Mouse (Mus musculus) T-cell, adult 2 months (primary cell): Measurements from ENCODE around the gene Lat2.

Experiments
- DNase-seq: peaks from one replicate; pipeline ENCODE4 v3.0.0; 2022; ENCODE audit warnings: low spot score

Gene Lat2

GRCm38 (mm10) chr5:134613727-134614126 is 1.1 kb downstream of the Lat2 start:
- DNase-seq: no peak

GRCm38 (mm10) chr5:134611810-134612521 is 2.9 kb downstream of the Lat2 start:
- no peak for DNase-seq

- no peak for DNase-seq
These were observed 4.7 kb downstream of the Lat2 start for GRCm38 (mm10) chr5:134609916-134610643.

GRCm38 (mm10) chr5:134607121-134607520 is 7.7 kb downstream of the Lat2 start:
- no peak for DNase-seq

- DNase-seq: no peak
These were observed 8.5 kb downstream of the Lat2 start for GRCm38 (mm10) chr5:134606314-134606713.

GRCm38 (mm10) chr5:134604376-134604775 is 10.4 kb downstream of the Lat2 start:
- DNase-seq: no peak

- DNase-seq: no peak
These were observed 17.1 kb downstream of the Lat2 start for GRCm38 (mm10) chr5:134597711-134598110.

GRCm38 (mm10) chr5:134593093-134593492 is 21.7 kb downstream of the Lat2 start:
- DNase-seq: no peak

- no peak for DNase-seq
These were observed 22.7 kb downstream of the Lat2 start for GRCm38 (mm10) chr5:134592026-134592581.

- no peak for DNase-seq
These were observed 24.9 kb downstream of the Lat2 start for GRCm38 (mm10) chr5:134589900-134590299.

- DNase-seq: no peak
These were observed 30.0 kb downstream of the Lat2 start for GRCm38 (mm10) chr5:134584798-134585197.

- no peak for DNase-seq
These were observed 31.0 kb downstream of the Lat2 start for GRCm38 (mm10) chr5:134583884-134584213.

GRCm38 (mm10) chr5:134583006-134583883 is 31.6 kb downstream of the Lat2 start:
- no peak for DNase-seq

GRCm38 (mm10) chr5:134582221-134582907 is 32.5 kb downstream of the Lat2 start:
- peak; percentile 97 for DNase-seq

GRCm38 (mm10) chr5:134581146-134581545 is 33.7 kb downstream of the Lat2 start, which contains the start of gene Rfc2:
Rfc2 (plus strand) TSS chr5:134581366.
- no peak for DNase-seq

GRCm38 (mm10) chr5:134579135-134579534 is 35.7 kb downstream of the Lat2 start:
- no peak for DNase-seq

- no peak for DNase-seq
These were observed 37.3 kb downstream of the Lat2 start for GRCm38 (mm10) chr5:134577534-134577933.

GRCm38 (mm10) chr5:134576517-134577220 is 38.2 kb downstream of the Lat2 start:
- no peak for DNase-seq

- DNase-seq: no peak
These were observed 39.0 kb downstream of the Lat2 start for GRCm38 (mm10) chr5:134575833-134576232.

GRCm38 (mm10) chr5:134572508-134573214 is 42.2 kb downstream of the Lat2 start:
- DNase-seq: no peak
